Mouse (Mus musculus): ENCODE data around the gene Gypa. TPM values are rescaled to one million over a fixed set of nuclear protein-coding genes. Genes with fewer than 3 reads are reported as not detected.
A peak's percentile ranks its signal among the peaks of the same experiment; 100 is the strongest.

Gene Gypa
- 34.0 and 36.6 TPM in 2 replicates for total RNA-seq (2017)

DNA sequence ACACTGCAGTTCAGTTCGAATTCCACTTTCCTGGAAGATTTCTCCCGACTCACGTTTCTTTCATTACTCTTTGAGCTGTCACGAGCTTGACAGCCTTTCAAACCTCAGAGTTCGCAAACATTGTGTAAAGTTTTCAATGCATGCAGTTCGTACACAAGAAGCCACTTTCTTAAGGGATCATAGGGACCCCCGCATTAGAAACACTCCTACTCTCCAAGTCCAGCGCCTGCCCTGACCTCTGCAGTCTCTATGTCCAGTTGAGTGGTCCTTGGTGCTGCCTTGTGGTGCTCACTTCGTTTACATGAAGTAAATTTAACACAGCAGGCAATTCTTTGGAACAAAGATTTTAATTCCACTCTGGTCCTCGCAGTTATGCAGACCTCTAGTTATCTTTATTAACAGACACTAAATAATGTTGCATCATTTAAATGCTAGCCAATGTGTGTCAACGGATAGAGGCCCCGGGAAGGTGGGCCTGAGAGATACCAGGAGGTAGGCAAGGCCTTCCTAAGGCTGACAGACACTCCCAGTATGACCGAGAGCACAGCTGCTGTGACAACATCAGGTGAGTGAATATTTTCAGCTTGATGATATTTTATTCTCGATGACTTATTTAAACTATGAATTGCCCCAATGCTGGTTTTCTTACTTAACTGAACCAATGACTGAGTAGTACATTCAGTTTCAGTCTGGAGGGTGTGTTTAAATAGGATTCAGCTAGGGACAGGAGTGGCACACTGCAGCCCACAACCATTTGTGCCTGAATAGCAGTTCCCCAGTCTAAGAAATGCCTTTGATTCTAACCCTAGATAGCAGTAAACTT is at the start of gene Gypa:
Gene Gypa, plus strand, starts transcription at position 259 of the 823 bp plus-strand sequence.
- peak; percentile 83 for ATAC-seq (replicated peaks; ENCODE audit: low read depth, poor library complexity, severe bottlenecking)

DNA sequence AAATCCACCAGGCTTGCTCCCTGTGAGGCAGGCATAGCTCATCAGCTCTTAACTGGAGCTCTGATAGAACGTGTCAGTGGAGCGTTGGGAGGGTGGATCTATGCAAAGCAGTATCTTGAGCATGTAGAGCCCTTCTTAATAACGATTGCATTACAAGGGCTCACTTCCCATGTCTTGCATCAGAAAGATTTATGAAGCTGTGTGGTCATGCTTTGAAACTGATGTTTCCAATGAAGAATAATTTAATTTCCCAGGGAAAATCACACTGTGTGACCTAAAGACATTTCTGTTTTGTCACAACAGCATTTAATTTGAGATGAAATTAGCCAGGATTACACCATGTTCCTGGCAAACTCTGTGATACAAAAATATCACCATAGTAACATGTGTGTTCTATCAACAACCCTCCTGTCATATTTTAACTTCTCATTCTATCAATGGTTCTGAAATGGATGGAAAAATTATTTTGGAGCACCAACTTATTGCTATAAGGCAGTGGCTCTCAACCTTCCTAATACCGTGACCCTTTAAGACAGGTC is 49.0 kb upstream of the Gypa start:
- ATAC-seq (replicated peaks; ENCODE audit: low read depth, poor library complexity, severe bottlenecking), result 0 out of 2 replicates have a peak, but pooled peaks have one; percentile 15

DNA sequence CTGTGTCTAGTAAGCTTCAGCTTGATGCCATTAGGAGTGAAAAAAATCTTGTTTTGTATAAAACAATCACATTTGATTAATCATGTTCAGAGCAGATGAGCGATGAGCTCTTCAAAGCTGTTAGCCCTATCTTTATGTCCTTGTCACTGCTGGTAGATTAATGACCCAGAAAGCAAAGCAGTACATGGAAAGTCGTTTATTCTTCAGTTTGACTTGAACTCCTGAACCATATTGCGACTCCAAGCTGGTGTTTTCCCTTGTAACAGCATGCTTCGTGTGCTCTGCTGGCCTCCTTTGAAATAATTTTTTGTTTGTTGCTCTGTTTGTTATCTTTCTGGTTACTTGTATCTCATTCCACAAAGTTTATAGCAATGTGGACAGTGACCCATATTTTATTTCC is 46.4 kb upstream of the Gypa start:
- ATAC-seq (replicated peaks; ENCODE audit: low read depth, poor library complexity, severe bottlenecking), result no peak

DNA sequence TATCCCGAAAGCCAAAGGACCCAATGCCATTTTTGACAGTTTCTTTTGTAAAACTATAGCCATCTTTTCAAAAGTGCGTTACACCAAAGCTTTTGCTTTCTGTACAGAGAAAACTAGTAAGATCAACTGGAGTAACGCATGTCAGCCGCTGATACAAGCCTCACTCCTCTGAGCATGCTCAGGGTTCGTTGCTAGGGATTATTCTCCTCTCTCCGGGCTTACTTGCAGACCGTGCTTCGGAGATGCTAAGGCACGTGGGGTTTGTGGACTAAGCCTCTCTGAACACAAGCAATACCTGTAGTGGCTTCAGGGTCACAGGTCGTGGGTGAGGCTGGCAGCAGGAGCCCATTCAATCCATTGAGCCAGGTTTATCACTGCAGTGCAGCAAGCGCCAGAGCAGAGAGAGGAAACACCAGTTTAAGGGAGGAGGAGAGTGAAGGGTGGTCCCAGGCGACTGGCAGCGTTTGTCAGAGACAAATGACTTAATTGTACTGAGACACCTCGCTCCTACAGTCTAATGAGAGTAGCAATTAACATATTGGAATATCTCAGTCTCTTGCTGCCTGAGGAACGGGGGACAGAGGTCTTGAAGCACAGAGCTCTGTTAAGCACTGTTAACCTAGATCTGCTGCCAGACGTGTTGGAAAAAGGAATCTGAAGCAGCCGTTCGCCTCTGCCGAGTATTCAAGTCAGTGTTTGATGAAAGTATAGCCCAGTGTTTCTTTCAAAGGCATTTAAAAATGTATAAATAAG is 41.5 kb upstream of the Gypa start:
- no peak for ATAC-seq (replicated peaks; ENCODE audit: low read depth, poor library complexity, severe bottlenecking)

DNA sequence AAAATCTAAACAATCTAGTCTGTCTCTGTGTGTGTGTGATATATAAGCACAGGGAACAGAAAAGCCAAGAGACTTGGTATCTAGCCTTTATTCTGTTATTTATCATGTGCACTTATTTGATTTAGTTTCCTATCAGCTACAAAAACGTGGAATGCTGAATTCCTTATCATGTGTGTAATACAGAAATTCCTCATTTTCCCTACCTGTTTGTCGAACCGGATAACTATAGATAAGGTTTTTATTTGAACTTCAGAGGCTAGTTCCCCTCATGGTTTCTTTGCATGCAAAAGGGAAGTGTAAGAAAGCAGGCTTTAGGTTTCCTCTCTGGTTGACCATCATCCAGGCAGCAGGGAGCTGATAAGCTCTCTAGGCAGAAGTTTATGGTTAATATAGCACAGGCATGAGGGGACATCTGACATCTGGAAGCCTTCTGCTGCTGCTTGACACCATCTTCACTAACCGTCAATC is 30.1 kb upstream of the Gypa start:
- ATAC-seq (replicated peaks; ENCODE audit: low read depth, poor library complexity, severe bottlenecking), result peak; percentile 96

DNA sequence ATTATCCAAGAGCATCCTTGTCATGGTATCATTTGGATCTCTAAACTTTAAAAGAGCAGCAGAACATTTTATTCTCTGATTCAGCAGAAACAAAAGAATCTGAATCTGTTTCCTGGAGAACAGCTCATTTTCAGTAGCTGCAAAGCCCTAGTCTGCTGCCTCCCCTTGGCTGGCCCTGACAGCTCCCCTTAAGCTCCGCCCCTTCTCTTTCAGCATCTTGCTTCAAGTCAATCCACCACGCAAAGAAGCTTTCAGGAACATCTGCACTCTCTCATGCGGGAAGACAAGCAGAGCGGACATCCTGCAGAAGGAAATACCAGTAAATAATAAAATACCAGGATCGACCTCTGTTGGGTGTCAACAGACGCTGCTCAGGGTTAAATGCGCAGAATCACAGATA is 18.6 kb upstream of the Gypa start:
- 0 out of 2 replicates have a peak, but pooled peaks have one; percentile 47 for ATAC-seq (replicated peaks; ENCODE audit: low read depth, poor library complexity, severe bottlenecking)

DNA sequence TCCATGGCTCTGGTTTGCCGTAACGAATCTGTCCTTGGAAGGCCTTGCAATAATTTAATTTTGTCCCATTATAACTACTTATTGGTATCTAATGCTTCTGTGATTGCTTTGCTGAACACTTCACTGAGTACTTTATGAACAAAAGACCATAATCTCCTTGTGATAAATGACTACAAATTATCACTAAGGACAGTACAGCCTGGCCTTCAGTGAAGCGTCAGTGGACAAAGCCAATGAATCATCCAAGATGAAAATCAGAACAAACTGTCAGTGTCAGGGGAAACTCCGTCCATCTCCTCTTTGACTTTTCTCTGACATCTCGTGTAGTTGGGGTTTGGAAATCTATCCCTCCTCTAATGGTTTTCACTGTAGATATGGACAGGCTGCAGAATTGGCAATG is 15.4 kb upstream of the Gypa start:
- ATAC-seq (replicated peaks; ENCODE audit: low read depth, poor library complexity, severe bottlenecking), result no peak

DNA sequence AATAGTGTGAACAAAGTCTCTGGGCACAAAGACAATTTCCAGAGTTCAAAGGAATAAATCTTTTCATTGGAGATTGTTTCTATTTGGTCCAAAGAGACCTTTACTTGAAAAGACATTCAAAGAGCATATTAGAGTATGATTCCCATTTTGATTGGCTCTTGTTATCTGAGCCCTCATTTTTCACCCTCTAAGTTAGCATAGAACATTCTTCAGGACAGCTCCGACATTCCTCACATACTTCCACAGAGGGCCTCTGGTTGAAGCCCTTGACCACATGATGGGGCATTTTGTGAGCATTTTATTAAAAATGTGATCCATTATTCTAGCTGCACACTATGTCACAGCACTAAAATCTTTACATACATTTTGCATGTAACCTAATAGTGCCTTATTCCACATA is 14.5 kb upstream of the Gypa start:
- no peak for ATAC-seq (replicated peaks; ENCODE audit: low read depth, poor library complexity, severe bottlenecking)

DNA sequence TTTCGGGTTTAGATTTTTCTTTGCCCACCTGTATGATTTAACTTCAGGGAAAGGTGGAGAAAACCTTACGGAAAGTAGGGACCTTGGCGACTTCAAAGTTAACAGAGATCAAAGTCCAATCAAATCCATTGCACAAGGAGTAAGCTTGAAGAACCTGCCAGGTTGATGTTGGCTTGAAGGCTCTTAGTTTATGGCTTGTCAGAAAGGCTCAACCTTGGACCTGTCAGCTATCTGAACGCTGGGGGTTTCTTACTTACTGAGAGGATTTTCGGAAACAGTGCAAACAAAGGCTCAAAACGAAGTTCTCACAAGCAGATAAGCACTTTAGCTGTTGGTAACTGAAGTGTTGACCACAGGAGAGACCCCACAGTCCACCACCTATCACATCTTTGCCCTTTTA is 11.4 kb upstream of the Gypa start:
- ATAC-seq (replicated peaks; ENCODE audit: low read depth, poor library complexity, severe bottlenecking), result no peak

DNA sequence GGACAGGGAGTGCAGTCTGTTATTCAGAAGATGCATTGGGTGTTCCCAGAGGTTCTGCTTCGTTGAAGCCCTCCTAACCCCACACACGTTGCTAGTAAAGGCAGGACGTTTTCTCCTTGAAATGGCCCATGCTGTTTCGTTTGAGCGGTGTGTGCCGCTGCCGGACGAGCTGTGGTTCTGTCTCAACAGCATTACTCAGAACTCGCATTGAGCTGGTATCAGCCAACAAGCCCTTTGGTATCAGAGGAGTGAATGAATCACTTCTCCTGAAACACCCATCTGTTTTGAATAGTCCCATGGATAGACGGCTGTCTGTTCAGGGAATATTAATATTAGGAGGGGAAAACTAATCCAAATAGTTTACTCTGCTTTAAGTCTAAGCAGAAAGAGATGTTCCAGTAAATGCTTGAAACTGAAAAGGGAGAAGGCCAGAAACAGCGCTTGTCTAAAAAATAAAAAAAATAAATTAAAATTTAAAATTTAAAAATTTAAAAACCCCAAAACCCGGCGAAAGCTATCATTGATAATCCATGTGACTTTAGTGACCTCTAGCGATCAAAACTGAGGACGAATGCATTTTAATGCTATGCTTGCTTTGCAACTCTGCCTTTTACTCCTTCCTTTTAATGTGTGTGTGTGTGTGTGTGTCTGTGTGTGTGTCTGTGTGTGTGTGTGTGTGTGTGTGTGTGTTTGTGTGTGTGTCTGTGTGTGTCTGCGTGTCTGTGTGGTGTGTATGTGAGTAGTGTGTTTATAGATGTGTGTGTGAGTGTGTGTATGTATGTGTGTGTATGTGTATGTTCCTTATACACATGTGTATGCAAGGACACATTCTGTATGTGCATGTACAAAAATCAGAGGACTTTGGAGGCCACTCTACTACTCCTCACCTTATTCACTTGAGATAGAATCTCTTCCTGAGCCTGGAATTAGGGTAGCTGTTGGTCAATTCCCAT is 10.5 kb upstream of the Gypa start:
- peak; percentile 71; the same call in 1 of the 2 replicates for ATAC-seq (replicated peaks; ENCODE audit: low read depth, poor library complexity, severe bottlenecking)

DNA sequence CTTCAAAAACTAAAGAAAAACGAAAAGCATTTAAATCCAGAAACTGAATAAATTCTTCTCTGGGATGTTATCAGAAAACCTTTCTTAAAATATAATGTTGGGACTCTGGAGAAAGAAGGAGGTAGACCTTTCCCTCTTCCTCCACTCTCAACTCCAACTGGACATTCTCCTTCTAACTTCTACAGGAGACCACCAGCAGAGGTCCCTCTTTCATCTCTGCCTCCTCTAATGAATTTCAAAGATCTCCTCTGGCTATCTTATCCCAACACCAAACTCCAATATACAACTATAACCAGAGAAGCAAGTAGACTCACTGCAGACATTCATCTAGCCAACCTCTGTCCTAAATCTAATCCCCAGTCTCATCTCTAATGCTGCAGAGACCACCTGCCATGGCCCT is 2.0 kb upstream of the Gypa start:
- no peak for ATAC-seq (replicated peaks; ENCODE audit: low read depth, poor library complexity, severe bottlenecking)

DNA sequence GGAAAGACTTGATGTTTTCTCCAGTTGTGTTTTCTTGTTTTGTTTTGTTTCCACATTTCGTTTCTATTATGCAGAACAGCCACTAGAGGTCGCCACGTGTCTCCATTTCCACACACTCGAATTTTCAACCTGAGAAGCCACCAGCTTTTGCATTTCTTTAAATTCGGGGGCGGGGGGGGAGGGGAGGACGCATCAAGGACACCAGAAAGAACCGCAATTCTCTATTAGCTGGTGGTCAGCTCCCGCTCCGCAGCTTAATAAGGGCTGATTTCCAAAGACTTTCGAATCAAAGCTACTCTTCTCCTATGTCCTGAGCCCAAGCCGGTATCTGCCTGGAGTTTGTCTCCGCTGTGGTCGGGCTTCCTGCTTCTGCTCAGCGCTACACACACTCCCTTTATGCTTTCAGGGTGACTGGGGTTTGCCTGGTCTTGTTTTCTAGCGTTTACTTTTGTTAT is 567 bp upstream of the Gypa start:
- peak; percentile 64 for ATAC-seq (replicated peaks; ENCODE audit: low read depth, poor library complexity, severe bottlenecking)

DNA sequence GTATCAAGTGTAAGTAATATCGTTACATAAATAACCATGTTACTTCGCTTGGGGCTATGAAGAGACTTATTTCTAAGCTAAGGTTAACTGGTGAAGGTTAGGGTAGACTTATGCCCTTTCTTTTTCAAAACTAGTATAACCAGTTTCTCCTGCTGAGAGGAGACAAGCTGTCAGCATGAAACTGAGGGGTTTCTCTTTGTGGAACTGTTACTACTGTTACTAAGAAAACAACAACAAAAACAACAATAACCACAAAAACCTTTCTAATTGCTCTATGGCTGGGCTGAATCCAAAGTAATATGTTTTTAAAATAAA is 722 bp downstream of the Gypa start:
- no peak for ATAC-seq (replicated peaks; ENCODE audit: low read depth, poor library complexity, severe bottlenecking)

DNA sequence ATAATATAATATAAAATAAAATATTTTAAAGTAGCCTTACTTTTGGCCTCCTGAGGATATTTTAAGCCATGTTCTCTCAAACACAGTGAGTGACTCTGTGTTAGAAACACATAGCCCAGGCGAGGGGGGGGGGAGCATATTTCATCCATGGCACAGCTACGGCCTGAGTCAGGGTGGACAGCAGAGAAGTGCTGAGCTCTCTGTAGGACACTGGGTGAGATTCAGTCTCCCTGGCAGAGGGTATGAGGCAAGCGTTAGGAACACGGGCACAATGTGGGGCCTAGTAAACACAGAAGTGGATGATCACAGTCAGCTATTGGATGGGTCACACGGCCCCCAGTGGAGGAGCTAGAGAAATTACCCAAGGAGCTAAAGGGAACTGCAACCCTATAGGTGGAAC is 1.2 kb downstream of the Gypa start:
- ATAC-seq (replicated peaks; ENCODE audit: low read depth, poor library complexity, severe bottlenecking), result no peak

DNA sequence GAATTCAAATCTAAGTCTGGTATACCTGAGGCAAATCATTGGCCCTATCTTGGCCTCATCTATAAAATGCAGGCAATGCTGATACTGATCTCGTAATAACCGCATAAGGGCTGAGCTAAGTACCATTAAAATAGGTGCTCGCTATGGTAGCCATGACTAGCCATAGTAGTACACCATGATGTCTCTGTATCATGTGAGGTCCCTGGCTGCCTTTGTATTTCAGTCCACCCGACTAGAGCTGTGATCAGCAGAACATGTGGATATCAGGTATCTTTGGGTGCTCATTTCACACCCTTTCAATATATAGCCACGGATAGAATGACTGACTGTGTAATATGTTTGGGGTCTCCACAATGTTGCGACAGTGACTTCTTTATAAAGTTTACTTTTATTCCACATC is 1.9 kb downstream of the Gypa start:
- ATAC-seq (replicated peaks; ENCODE audit: low read depth, poor library complexity, severe bottlenecking), result no peak

DNA sequence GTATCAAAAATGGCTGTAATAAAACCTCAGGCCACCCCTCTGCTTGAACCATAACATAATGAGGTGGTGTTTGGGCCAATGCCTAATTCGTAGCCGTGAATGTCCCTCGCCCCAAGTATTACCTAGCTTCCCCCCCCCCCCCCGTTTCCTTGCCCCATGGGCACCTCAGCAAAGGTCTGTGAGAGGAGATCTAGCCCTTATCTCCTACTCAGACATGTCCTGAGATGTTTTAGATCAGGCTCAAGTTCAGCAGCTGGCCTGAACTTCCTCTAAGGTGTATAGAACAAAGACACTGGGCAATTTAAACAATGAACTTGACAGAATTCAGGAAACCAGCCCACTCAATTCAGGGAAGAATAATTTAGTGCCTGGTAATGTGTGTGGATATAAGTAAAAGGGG is 3.7 kb downstream of the Gypa start:
- no peak for ATAC-seq (replicated peaks; ENCODE audit: low read depth, poor library complexity, severe bottlenecking)

DNA sequence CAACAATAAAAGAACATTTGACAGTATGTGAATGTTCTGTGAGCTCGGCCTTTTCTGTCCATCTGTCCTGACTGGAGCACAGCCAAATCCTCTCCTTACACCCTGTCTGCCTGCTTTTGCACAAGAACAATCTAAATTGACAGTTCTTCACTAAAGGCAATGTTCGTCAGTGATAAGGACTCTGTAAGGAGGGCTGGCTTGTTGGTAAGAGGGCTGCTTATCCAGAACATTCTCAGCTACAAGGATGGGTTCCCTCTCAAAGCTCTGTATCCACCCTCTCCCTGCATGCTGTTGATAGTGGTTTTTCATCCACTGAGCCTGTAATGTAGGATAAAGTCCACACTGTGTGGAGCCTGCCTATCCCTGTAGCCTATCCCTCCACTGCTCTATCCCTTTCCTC is 6.7 kb downstream of the Gypa start:
- ATAC-seq (replicated peaks; ENCODE audit: low read depth, poor library complexity, severe bottlenecking), result peak; percentile 71

DNA sequence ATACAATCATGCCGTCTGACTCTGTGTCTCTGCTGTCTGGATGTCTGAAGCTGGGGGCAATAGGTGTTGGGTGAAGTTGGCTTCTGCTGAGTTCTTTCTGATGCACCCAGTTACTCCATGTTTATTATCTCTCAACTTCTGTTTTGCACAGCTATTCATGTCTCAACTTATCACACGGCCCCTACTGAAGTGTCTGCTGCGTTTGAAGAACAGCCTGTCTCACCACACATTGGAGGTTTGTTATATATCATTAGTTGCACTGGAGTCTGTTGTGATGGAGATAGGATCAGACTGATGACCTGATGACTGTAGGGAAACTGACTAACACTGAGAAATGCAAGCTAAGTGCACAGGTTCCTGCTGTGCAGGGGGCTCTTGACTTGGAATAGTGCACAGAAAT is 7.2 kb downstream of the Gypa start:
- ATAC-seq (replicated peaks; ENCODE audit: low read depth, poor library complexity, severe bottlenecking), result peak; percentile 43; the same call in 1 of the 2 replicates

DNA sequence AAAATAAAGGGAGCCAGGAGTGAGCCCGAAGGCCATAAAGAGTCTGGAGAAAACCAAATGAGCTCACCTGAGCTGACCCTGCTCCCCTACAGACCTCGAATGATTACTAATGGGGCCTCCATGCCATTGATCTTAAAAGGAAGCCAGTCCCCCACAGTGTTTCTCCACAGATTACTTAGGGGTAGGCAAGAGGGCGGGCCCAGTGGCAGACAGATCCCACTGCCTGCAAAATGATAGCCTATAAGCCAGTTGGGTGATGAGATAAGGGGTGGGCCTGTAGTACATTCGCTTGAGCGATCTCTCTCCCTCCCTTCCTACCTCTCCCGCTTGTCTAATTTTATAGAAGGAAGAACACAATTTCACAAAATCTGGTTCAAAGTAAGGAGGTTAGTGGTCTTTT is 7.7 kb downstream of the Gypa start:
- peak; percentile 52; the same call in 1 of the 2 replicates for ATAC-seq (replicated peaks; ENCODE audit: low read depth, poor library complexity, severe bottlenecking)
